Mouse (Mus musculus) olfactory bulb, adult 2 months (tissue): ENCODE data around the gene Prkab2. TPM values are rescaled to one million over a fixed set of nuclear protein-coding genes. Genes with fewer than 3 reads are reported as not detected.

ENCODE experiments used
- H3K27ac ChIP-seq: fragments of 200-500 bp; 2 replicates; pipeline ENCODE4 v1.5.1; 2012; ENCODE audit warnings: low read depth, low read length; ENCODE audit not compliant: insufficient read depth
- H3K4me1 ChIP-seq: fragments of 200-500 bp; 2 replicates; pipeline ENCODE4 v1.6.1; 2012; ENCODE audit warnings: low read length; ENCODE audit not compliant: control insufficient read depth, insufficient read depth
- H3K4me3 ChIP-seq: fragments of 200-500 bp; 2 replicates; pipeline ENCODE4 v1.5.1; 2012; ENCODE audit warnings: mild to moderate bottlenecking, low read depth, low read length, moderate library complexity; ENCODE audit not compliant: insufficient read depth
- CTCF ChIP-seq: fragments of 200-500 bp; IDR thresholded peaks from 2 replicates; pipeline ENCODE4 v1.5.1; 2012; ENCODE audit warnings: low read depth, mild to moderate bottlenecking, low read length, moderate library complexity; ENCODE audit not compliant: insufficient read depth
- POLR2A ChIP-seq: fragments of 200-500 bp; IDR thresholded peaks from 2 replicates; pipeline ENCODE4 v1.6.1; 2012; ENCODE audit warnings: mild to moderate bottlenecking, low read depth, low read length, moderate library complexity; ENCODE audit not compliant: insufficient read depth
- WGBS: fragments of 180-500 bp; shearing (Covaris S2); methylation state at CpG from one replicate; pipeline ENCODE4 v1.1.7; 2018; 5-methylcytosine and 5-hydroxymethylcytosine counted together
- polyA plus RNA-seq: library from polyadenylated mRNA; stranded (reverse); fragments of >200 nt; gene quantifications from 2 replicates; pipeline ENCODE4 v1.2.4, GENCODE M21; 2012; ENCODE audit warnings: low replicate concordance; ENCODE audit not compliant: missing spikeins, insufficient read depth, insufficient read length

The Prkab2 gene
- polyA plus RNA-seq, 1 experiment = not detected

DNA sequence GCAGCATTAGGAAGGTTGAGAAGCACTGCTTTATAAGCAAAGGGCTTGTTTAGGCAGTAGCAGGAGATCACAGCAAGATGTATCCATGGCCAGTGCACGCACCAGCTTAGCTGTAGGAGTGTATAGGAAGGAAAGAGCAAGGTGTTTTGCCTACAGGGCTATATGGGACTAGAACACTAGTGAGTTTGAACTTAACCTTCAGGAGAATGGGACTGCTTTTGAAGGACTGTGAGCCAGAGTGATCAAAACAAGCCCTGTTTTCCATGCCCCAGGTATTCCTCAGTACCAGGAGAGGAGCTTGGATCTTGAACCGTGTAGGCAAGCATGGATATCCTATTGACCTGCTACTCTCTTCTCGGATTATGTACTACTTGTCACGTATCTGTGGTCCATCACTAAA is 16.6 kb upstream of the Prkab2 start:
- Histone ChIP-seq H3K4me1 (no peaks in the 10 kb centered on the region), H3K4me3 (no peak overlapping the region), H3K27ac (no peak overlapping the region)
- TF ChIP-seq POLR2A (no peak), CTCF (no peak)
- WGBS = 94% methylated on average over 4 of the region's 4 CpGs

DNA sequence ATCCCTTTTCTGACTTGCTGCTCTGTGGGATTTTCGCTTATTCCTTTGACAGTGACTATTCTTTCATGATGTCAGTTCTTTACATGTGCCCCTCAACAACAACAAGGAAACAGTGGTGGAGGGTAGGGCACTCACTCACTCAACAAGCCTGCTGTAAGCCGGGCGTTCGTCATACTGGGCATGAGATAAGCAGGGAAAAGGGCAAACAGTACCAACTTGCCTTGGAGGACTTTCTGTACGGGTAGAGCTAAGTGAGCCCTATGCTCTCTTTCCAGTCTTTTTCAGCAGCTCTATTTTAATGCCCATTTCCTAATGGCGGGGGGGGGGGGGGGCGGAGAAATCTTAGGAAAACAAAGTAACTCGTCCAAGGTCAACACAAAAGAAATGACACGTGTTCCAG is 16.0 kb upstream of the Prkab2 start:
- no peak overlapping the region for H3K4me3 ChIP-seq
- 89% methylated on average over 9 of the region's 9 CpGs for WGBS
- no peak overlapping the region for H3K27ac ChIP-seq
- TF ChIP-seq CTCF (no peak), POLR2A (no peak)
- no peaks in the 10 kb centered on the region for H3K4me1 ChIP-seq

DNA sequence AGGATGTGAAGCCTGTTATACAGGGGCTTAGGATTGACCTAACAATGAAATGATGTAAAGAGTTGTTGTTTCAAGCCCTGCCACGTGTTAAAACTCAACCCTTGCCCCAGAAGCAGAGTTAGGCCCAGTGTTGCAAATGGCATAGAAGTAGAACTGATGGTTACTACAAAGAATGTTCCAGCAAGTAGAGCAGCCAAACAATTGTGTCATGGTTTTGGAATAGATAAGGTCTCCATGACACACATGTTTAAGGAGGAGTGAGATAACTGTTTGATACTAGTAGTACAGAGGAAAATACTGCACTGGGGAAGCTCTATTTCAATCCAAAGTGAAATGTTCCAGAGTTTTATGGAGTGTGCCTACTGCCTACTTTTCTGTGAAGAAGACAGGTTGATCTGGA is 9.5 kb upstream of the Prkab2 start:
- 52% methylated on average over 1 of the region's 1 CpGs for WGBS
- Histone ChIP-seq H3K4me1 (no peaks in the 10 kb centered on the region), H3K27ac (no peak overlapping the region), H3K4me3 (no peak overlapping the region)
- TF ChIP-seq POLR2A (no peak), CTCF (no peak)

DNA sequence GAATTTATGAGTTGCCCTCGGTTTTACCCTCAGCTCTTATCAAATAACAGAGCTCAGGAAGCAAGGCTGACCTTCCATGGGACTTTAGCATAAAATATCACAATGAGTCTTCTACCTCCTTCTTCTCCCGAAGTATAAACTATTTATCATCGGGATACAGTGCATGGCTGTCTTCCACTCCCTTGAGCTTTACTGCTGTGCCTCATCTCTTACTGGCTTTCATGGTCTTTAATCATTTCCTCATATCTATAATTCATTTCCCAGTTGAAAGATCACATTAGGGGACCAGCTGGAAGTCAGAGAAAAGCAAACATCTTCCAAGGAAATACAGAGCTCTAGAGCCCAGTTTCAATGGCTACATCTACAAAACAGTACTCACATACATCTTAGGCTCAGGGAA is 9.0 kb upstream of the Prkab2 start:
- WGBS = 87% methylated on average over 3 of the region's 3 CpGs
- Histone ChIP-seq H3K4me3 (no peak overlapping the region), H3K27ac (no peak overlapping the region), H3K4me1 (no peaks in the 10 kb centered on the region)
- TF ChIP-seq POLR2A = no peak
- no peak for TF ChIP-seq CTCF

DNA sequence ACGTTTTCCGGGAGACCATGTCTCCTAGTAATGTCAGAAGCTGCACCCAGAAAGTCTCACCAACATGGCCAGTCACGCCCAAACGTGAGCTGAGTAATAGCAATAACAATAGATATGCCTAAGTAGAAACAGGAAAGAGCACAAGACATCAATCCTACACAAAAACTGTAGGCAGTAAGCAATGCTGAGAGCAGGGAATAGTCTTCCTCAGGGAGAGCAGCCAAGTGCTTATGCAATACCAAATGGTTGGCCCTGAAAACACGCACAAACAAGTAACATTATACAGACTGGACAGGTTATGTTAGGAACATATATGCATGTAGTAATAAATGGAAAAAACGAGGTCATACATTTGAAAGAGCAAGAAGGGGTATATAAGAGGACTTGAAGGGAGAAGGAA is 8.5 kb upstream of the Prkab2 start:
- TF ChIP-seq POLR2A = no peak
- no peak for TF ChIP-seq CTCF
- Histone ChIP-seq H3K4me1 (no peaks in the 10 kb centered on the region), H3K4me3 (no peak overlapping the region), H3K27ac (no peak overlapping the region)
- WGBS = 82% methylated on average over 6 of the region's 6 CpGs

GRCm38 (mm10) chr3:97651604-97652003 is 6.4 kb upstream of the Prkab2 start:
- Histone ChIP-seq H3K4me3 (no peak overlapping the region), H3K27ac (no peak overlapping the region), H3K4me1 (no peaks in the 10 kb centered on the region)
- no peak for TF ChIP-seq POLR2A
- no peak for TF ChIP-seq CTCF
- WGBS = 86% methylated on average over 10 of the region's 10 CpGs

- TF ChIP-seq POLR2A = no peak
- TF ChIP-seq CTCF = no peak
- 88% methylated on average over 5 of the region's 5 CpGs for WGBS
- H3K4me3 ChIP-seq = no peak overlapping the region
- no peak overlapping the region for H3K27ac ChIP-seq
- H3K4me1 ChIP-seq = no peaks in the 10 kb centered on the region
Measured at GRCm38 (mm10) chr3:97653781-97654180, 4.2 kb upstream of the Prkab2 start.

DNA sequence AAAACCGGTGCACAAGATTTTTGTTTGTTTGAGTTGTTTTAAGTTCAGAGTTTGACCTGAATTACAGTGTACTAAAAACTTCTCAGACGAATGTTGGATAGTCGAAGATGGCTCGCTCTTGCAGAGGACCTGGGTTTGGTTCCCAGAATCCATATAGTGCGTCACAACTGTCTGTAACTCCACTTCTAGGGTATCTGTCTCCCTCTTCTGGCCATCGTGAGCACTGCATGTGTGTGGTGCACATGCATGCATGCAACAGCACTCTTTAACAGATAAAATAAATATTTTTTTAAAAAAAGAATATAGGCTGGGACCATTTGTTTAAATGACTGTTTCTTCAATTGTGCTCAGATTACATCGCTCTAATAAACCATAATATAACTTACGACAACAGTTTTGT is 3.1 kb upstream of the Prkab2 start:
- Histone ChIP-seq H3K4me3 (no peak overlapping the region), H3K4me1 (no peaks in the 10 kb centered on the region), H3K27ac (no peak overlapping the region)
- 86% methylated on average over 8 of the region's 8 CpGs for WGBS
- no peak for TF ChIP-seq CTCF
- no peak for TF ChIP-seq POLR2A

GRCm38 (mm10) chr3:97658426-97659193 is 617 bp downstream of the Prkab2 start:
- H3K4me3 ChIP-seq = peak overlapping the region; percentile 61
- H3K27ac ChIP-seq = no peak overlapping the region
- TF ChIP-seq CTCF (no peak), POLR2A (no peak)
- H3K4me1 ChIP-seq = peaks cover 8% of the 10 kb centered on the region; the same call in 1 of the 2 replicates
- WGBS = under 1% methylated on average over 50 of the region's 50 CpGs

GRCm38 (mm10) chr3:97659746-97660145 is 1.8 kb downstream of the Prkab2 start:
- no peak for TF ChIP-seq POLR2A
- no peak for TF ChIP-seq CTCF
- no peak overlapping the region for H3K4me3 ChIP-seq
- peaks cover 8% of the 10 kb centered on the region; the same call in 1 of the 2 replicates for H3K4me1 ChIP-seq
- WGBS = 88% methylated on average over 7 of the region's 7 CpGs
- H3K27ac ChIP-seq = no peak overlapping the region
